Mouse (Mus musculus): ENCODE data around the gene Gm20481. TPM values are rescaled to one million over a fixed set of nuclear protein-coding genes. Genes with fewer than 3 reads are reported as not detected.
A peak's percentile ranks its signal among the peaks of the same experiment; 100 is the strongest.

The Gm20481 gene
- polyA plus RNA-seq, 1 experiment from 2014 or later: not detected

DNA sequence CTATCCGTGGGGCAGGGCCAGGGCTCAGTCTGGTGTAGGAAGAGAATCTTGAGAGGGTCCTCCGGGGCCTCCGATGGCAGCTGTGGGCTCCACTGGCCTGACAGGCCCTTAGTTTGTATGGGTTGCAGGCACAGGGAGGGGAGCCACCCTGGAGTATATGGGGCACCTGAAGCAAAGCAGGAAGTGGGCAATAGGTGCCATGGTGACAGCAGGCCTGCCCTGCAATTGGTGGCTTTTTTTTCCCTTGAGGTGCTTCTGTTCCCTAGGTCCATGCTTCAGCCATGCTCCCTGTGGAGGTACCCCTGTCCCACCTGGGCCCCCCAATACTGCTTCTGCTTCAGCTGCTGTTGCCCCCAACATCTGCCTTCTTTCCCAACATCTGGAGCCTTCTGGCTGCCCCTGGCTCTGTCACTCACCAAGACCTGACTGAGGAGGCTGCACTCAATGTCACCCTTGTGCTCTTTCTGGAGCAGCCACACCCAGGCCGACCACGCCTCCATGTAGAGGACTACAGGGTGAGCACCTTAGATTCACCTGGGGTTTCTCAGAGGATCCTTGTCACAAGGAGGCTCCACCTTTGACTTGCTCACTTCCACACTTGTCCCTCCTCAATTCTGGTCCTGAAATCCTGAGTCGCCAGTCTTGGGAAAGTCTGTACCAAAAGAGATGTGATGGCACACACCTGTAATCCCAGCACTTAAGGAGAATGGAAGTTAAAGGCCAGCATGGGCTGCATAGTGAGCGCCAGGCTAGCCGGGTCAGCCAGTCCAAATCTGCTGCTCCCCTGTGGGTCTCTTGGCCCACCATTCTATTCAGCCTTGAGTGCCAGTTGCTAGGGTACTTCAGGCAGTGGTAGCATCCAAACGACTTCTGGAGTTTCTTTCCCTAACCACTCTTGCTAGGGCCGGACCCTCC, 47.3 kb downstream of the Gm20481 start:
- peaks cover 19% of the 10 kb centered on the region for H3K4me1 ChIP-seq (replicated peaks)
- no peak overlapping the region for H3K9ac ChIP-seq
- peaks cover 62% of the 10 kb centered on the region for H3K36me3 ChIP-seq
- no peaks in the 10 kb centered on the region for H3K27me3 ChIP-seq
- 0 out of 2 replicates have a peak, but pooled peaks have one; percentile 6 for ATAC-seq (ENCODE audit: low FRiP score)
- 82% methylated on average over 10 of the region's 10 CpGs for WGBS
- H3K9me3 ChIP-seq: no peaks in the 10 kb centered on the region
- no peak overlapping the region for H3K4me2 ChIP-seq
- H3K4me3 ChIP-seq: no peak overlapping the region
- H3K27ac ChIP-seq: no peak overlapping the region

DNA sequence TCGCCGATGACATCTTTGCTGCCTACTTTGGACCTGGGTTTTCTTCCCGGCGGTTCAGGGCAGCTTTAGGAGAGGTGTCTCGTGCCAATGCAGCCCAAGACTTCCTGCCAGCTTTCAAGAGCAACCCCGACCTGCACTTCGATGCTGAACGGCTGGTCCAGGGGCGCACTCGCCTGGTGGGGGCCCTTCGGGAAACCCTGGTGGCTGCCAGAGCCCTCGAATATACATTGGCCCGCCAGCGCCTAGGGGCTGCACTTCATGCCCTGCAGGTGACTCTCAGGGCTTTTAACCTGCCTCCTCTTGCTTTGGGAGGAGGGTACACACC, 48.0 kb downstream of the Gm20481 start:
- no peak overlapping the region for H3K4me3 ChIP-seq
- peaks cover 19% of the 10 kb centered on the region for H3K4me1 ChIP-seq (replicated peaks)
- no peak overlapping the region for H3K27ac ChIP-seq
- H3K36me3 ChIP-seq: peaks cover 55% of the 10 kb centered on the region
- H3K9ac ChIP-seq: no peak overlapping the region
- WGBS: 75% methylated on average over 14 of the region's 14 CpGs
- no peak overlapping the region for H3K4me2 ChIP-seq
- no peak for ATAC-seq (ENCODE audit: low FRiP score)
- H3K27me3 ChIP-seq: no peaks in the 10 kb centered on the region
- no peaks in the 10 kb centered on the region for H3K9me3 ChIP-seq

DNA sequence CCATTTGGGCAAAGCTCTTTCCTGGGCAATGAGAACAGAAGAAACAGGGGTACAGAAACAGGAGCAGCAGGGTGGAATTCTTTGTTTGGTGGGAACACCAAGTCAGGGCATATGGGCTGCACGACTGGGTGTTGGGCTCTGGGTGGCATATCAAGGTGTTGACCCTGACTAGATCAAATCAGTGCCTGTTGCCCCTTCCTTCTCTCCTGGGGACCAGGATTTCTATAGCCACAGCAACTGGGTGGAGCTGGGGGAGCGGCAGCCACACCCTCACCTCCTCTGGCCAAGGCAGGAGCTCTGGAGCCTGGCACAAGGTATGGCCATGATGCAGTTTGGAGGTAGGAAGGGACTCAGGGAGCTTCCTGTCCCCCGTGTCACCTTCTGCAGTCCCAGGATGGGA, 48.5 kb downstream of the Gm20481 start:
- peaks cover 19% of the 10 kb centered on the region for H3K4me1 ChIP-seq (replicated peaks)
- H3K9me3 ChIP-seq: no peaks in the 10 kb centered on the region
- H3K27ac ChIP-seq: no peak overlapping the region
- H3K27me3 ChIP-seq: no peaks in the 10 kb centered on the region
- H3K4me3 ChIP-seq: no peak overlapping the region
- peaks cover 50% of the 10 kb centered on the region for H3K36me3 ChIP-seq
- H3K9ac ChIP-seq: peak overlapping the region; percentile 5; the same call in 1 of the 2 replicates
- ATAC-seq (ENCODE audit: low FRiP score): no peak
- no peak overlapping the region for H3K4me2 ChIP-seq
- WGBS: 89% methylated on average over 3 of the region's 3 CpGs

GRCm38 (mm10) chr17:35019894-35020293, 50.2 kb downstream of the Gm20481 start:
- WGBS: 80% methylated on average over 11 of the region's 11 CpGs
- H3K9ac ChIP-seq: no peak overlapping the region
- peaks cover 33% of the 10 kb centered on the region for H3K36me3 ChIP-seq
- H3K4me3 ChIP-seq: no peak overlapping the region
- no peak for ATAC-seq (ENCODE audit: low FRiP score)
- no peaks in the 10 kb centered on the region for H3K27me3 ChIP-seq
- no peak overlapping the region for H3K4me2 ChIP-seq
- H3K4me1 ChIP-seq (replicated peaks): peaks cover 19% of the 10 kb centered on the region
- H3K9me3 ChIP-seq: no peaks in the 10 kb centered on the region
- no peak overlapping the region for H3K27ac ChIP-seq

GRCm38 (mm10) chr17:35020551-35020950, 50.8 kb downstream of the Gm20481 start:
- no peak overlapping the region for H3K4me3 ChIP-seq
- H3K36me3 ChIP-seq: peaks cover 27% of the 10 kb centered on the region
- WGBS: 94% methylated on average over 8 of the region's 8 CpGs
- H3K4me2 ChIP-seq: no peak overlapping the region
- H3K27ac ChIP-seq: no peak overlapping the region
- no peaks in the 10 kb centered on the region for H3K9me3 ChIP-seq
- no peak overlapping the region for H3K9ac ChIP-seq
- H3K4me1 ChIP-seq (replicated peaks): peaks cover 19% of the 10 kb centered on the region
- H3K27me3 ChIP-seq: no peaks in the 10 kb centered on the region
- no peak for ATAC-seq (ENCODE audit: low FRiP score)

GRCm38 (mm10) chr17:35021163-35021808, 51.6 kb downstream of the Gm20481 start:
- H3K27ac ChIP-seq: peak overlapping the region; percentile 26; the same call in 1 of the 2 replicates
- H3K36me3 ChIP-seq: peaks cover 19% of the 10 kb centered on the region
- no peaks in the 10 kb centered on the region for H3K27me3 ChIP-seq
- H3K9ac ChIP-seq: 0 out of 2 replicates have a peak overlapping the region, but pooled peaks have one; percentile 39
- H3K9me3 ChIP-seq: no peaks in the 10 kb centered on the region
- 5% methylated on average over 17 of the region's 17 CpGs for WGBS
- peak; percentile 30; the same call in 1 of the 2 replicates for ATAC-seq (ENCODE audit: low FRiP score)
- peak overlapping the region; percentile 31 for H3K4me2 ChIP-seq
- no peak overlapping the region for H3K4me3 ChIP-seq
- H3K4me1 ChIP-seq (replicated peaks): peaks cover 18% of the 10 kb centered on the region

Other genes with a start within 250 kb of the Gm20481 start
- gene C4b, start 226.0 kb upstream of the Gm20481 start, polyA plus RNA-seq (2015; fragmentation: Nextera tagmentation; extraction: Ambion mirVana): 0.09 TPM in 1 of 2 replicates, not detected in the other
- gene Cyp21a1, start 165.4 kb upstream of the Gm20481 start, polyA plus RNA-seq (2015; fragmentation: Nextera tagmentation; extraction: Ambion mirVana): not detected in 2 replicates
- gene Stk19, start 133.0 kb upstream of the Gm20481 start, polyA plus RNA-seq (2015; fragmentation: Nextera tagmentation; extraction: Ambion mirVana): 36.5 and 40.5 TPM in 2 replicates
- 68.9 and 69.6 TPM in 2 replicates for gene Dxo, start 132.9 kb upstream of the Gm20481 start, polyA plus RNA-seq (2015; fragmentation: Nextera tagmentation; extraction: Ambion mirVana)
- gene Skiv2l, start 119.7 kb upstream of the Gm20481 start, polyA plus RNA-seq (2015; fragmentation: Nextera tagmentation; extraction: Ambion mirVana): 54.1 and 60.4 TPM in 2 replicates
- 82.7 and 88.9 TPM in 2 replicates for gene Nelfe, start 119.5 kb upstream of the Gm20481 start, polyA plus RNA-seq (2015; fragmentation: Nextera tagmentation; extraction: Ambion mirVana)
- 1.9 TPM in 2 replicates for gene Cfb, start 107.4 kb upstream of the Gm20481 start, polyA plus RNA-seq (2015; fragmentation: Nextera tagmentation; extraction: Ambion mirVana)
- 13.5 and 13.9 TPM in 2 replicates for gene Zbtb12, start 90.4 kb upstream of the Gm20481 start, polyA plus RNA-seq (2015; fragmentation: Nextera tagmentation; extraction: Ambion mirVana)
- gene Gm20547, start 87.9 kb upstream of the Gm20481 start, polyA plus RNA-seq (2015; fragmentation: Nextera tagmentation; extraction: Ambion mirVana): 0.10 TPM in 1 of 2 replicates, not detected in the other
- 1.4 and 2.3 TPM in 2 replicates for gene C2, start 71.6 kb upstream of the Gm20481 start, polyA plus RNA-seq (2015; fragmentation: Nextera tagmentation; extraction: Ambion mirVana)
- gene Ehmt2, start 71.4 kb upstream of the Gm20481 start, polyA plus RNA-seq (2015; fragmentation: Nextera tagmentation; extraction: Ambion mirVana): 90.1 and 98.0 TPM in 2 replicates
- 0.17 TPM in 1 of 2 replicates, not detected in the other for gene Slc44a4, start 55.4 kb upstream of the Gm20481 start, polyA plus RNA-seq (2015; fragmentation: Nextera tagmentation; extraction: Ambion mirVana)
- gene Neu1, start 38.7 kb upstream of the Gm20481 start, polyA plus RNA-seq (2015; fragmentation: Nextera tagmentation; extraction: Ambion mirVana): 30.6 and 31.5 TPM in 2 replicates
- gene Hspa1b, start 10.7 kb upstream of the Gm20481 start, polyA plus RNA-seq (2015; fragmentation: Nextera tagmentation; extraction: Ambion mirVana): 0.26 and 0.32 TPM in 2 replicates
- gene Hspa1a, start 2.2 kb downstream of the Gm20481 start, polyA plus RNA-seq (2015; fragmentation: Nextera tagmentation; extraction: Ambion mirVana): 4.0 and 4.6 TPM in 2 replicates
- gene Hspa1l, start 2.8 kb downstream of the Gm20481 start, polyA plus RNA-seq (2015; fragmentation: Nextera tagmentation; extraction: Ambion mirVana): 0.85 and 1.1 TPM in 2 replicates
- 112 and 117 TPM in 2 replicates for gene Lsm2, start 11.9 kb downstream of the Gm20481 start, polyA plus RNA-seq (2015; fragmentation: Nextera tagmentation; extraction: Ambion mirVana)
- 57.3 TPM in 2 replicates for gene Vars, start 31.1 kb downstream of the Gm20481 start, polyA plus RNA-seq (2015; fragmentation: Nextera tagmentation; extraction: Ambion mirVana)
- 0.16 and 0.18 TPM in 2 replicates for gene Vwa7, start 46.7 kb downstream of the Gm20481 start, polyA plus RNA-seq (2015; fragmentation: Nextera tagmentation; extraction: Ambion mirVana)
- 2.5 and 2.9 TPM in 2 replicates for gene Sapcd1, start 58.1 kb downstream of the Gm20481 start, polyA plus RNA-seq (2015; fragmentation: Nextera tagmentation; extraction: Ambion mirVana)
- 2.7 and 3.5 TPM in 2 replicates for gene Msh5, start 76.8 kb downstream of the Gm20481 start, polyA plus RNA-seq (2015; fragmentation: Nextera tagmentation; extraction: Ambion mirVana)
- 100 and 102 TPM in 2 replicates for gene Clic1, start 80.1 kb downstream of the Gm20481 start, polyA plus RNA-seq (2015; fragmentation: Nextera tagmentation; extraction: Ambion mirVana)
- 420 and 426 TPM in 2 replicates for gene Ddah2, start 89.1 kb downstream of the Gm20481 start, polyA plus RNA-seq (2015; fragmentation: Nextera tagmentation; extraction: Ambion mirVana)
- not detected in 2 replicates for gene Ly6g6c, start 95.5 kb downstream of the Gm20481 start, polyA plus RNA-seq (2015; fragmentation: Nextera tagmentation; extraction: Ambion mirVana)
- gene Mpig6b, start 96.3 kb downstream of the Gm20481 start, polyA plus RNA-seq (2015; fragmentation: Nextera tagmentation; extraction: Ambion mirVana): 0.25 and 0.31 TPM in 2 replicates
- gene Ly6g6e, start 107.0 kb downstream of the Gm20481 start, polyA plus RNA-seq (2015; fragmentation: Nextera tagmentation; extraction: Ambion mirVana): 0.45 TPM in 1 of 2 replicates, not detected in the other
- 0.61 and 1.1 TPM in 2 replicates for gene Ly6g6d, start 108.2 kb downstream of the Gm20481 start, polyA plus RNA-seq (2015; fragmentation: Nextera tagmentation; extraction: Ambion mirVana)
- 0.19 and 0.28 TPM in 2 replicates for gene Ly6g6f, start 115.7 kb downstream of the Gm20481 start, polyA plus RNA-seq (2015; fragmentation: Nextera tagmentation; extraction: Ambion mirVana)
- gene Abhd16a, start 119.4 kb downstream of the Gm20481 start, polyA plus RNA-seq (2015; fragmentation: Nextera tagmentation; extraction: Ambion mirVana): 86.9 and 93.8 TPM in 2 replicates
- gene Ly6g5c, start 138.4 kb downstream of the Gm20481 start, polyA plus RNA-seq (2015; fragmentation: Nextera tagmentation; extraction: Ambion mirVana): 0.36 TPM in 1 of 2 replicates, not detected in the other
- 1.1 and 1.9 TPM in 2 replicates for gene Ly6g5b, start 145.5 kb downstream of the Gm20481 start, polyA plus RNA-seq (2015; fragmentation: Nextera tagmentation; extraction: Ambion mirVana)
- gene Gpank1, start 151.5 kb downstream of the Gm20481 start, polyA plus RNA-seq (2015; fragmentation: Nextera tagmentation; extraction: Ambion mirVana): 21.6 and 24.4 TPM in 2 replicates
- 317 and 322 TPM in 2 replicates for gene Csnk2b, start 152.1 kb downstream of the Gm20481 start, polyA plus RNA-seq (2015; fragmentation: Nextera tagmentation; extraction: Ambion mirVana)
- gene D17H6S53E, start 156.5 kb downstream of the Gm20481 start, polyA plus RNA-seq (2015; fragmentation: Nextera tagmentation; extraction: Ambion mirVana): 10.2 and 11.2 TPM in 2 replicates
- gene Apom, start 162.1 kb downstream of the Gm20481 start, polyA plus RNA-seq (2015; fragmentation: Nextera tagmentation; extraction: Ambion mirVana): 0.34 and 0.84 TPM in 2 replicates
- 76.5 and 81.9 TPM in 2 replicates for gene Bag6, start 165.3 kb downstream of the Gm20481 start, polyA plus RNA-seq (2015; fragmentation: Nextera tagmentation; extraction: Ambion mirVana)
- 181 and 196 TPM in 2 replicates for gene Prrc2a, start 195.0 kb downstream of the Gm20481 start, polyA plus RNA-seq (2015; fragmentation: Nextera tagmentation; extraction: Ambion mirVana)
- 8.7 and 11.6 TPM in 2 replicates for gene Aif1, start 206.2 kb downstream of the Gm20481 start, polyA plus RNA-seq (2015; fragmentation: Nextera tagmentation; extraction: Ambion mirVana)
- 6.8 and 8.9 TPM in 2 replicates for gene Lst1, start 218.5 kb downstream of the Gm20481 start, polyA plus RNA-seq (2015; fragmentation: Nextera tagmentation; extraction: Ambion mirVana)
- 0.44 and 0.52 TPM in 2 replicates for gene Ltb, start 224.5 kb downstream of the Gm20481 start, polyA plus RNA-seq (2015; fragmentation: Nextera tagmentation; extraction: Ambion mirVana)
- gene Tnf, start 232.1 kb downstream of the Gm20481 start, polyA plus RNA-seq (2015; fragmentation: Nextera tagmentation; extraction: Ambion mirVana): not detected in 2 replicates
- gene Lta, start 235.4 kb downstream of the Gm20481 start, polyA plus RNA-seq (2015; fragmentation: Nextera tagmentation; extraction: Ambion mirVana): 0.23 and 0.27 TPM in 2 replicates

Data from hindbrain, embryonic 13.5 days (tissue).